Mouse (Mus musculus) adrenal gland, adult 8-10 months (tissue): ENCODE measurements around the gene Tbx6. TPM values are rescaled to one million over a fixed set of nuclear protein-coding genes. Genes with fewer than 3 reads are reported as not detected.
A peak's percentile ranks its signal among the peaks of the same experiment; 100 is the strongest.

Experiments
- DNase-seq: peaks from one replicate; pipeline ENCODE4 v3.0.0; 2022
- total RNA-seq, 4 experiments: library from RNA; stranded (reverse); gene quantifications; 2 replicates each; pipeline ENCODE4 v1.2.4; 2022

Tbx6 gene
- total RNA-seq, 4 experiments from 2014 or later = 0.35 to 0.74 (median 0.56) TPM; not detected in 1

DNA sequence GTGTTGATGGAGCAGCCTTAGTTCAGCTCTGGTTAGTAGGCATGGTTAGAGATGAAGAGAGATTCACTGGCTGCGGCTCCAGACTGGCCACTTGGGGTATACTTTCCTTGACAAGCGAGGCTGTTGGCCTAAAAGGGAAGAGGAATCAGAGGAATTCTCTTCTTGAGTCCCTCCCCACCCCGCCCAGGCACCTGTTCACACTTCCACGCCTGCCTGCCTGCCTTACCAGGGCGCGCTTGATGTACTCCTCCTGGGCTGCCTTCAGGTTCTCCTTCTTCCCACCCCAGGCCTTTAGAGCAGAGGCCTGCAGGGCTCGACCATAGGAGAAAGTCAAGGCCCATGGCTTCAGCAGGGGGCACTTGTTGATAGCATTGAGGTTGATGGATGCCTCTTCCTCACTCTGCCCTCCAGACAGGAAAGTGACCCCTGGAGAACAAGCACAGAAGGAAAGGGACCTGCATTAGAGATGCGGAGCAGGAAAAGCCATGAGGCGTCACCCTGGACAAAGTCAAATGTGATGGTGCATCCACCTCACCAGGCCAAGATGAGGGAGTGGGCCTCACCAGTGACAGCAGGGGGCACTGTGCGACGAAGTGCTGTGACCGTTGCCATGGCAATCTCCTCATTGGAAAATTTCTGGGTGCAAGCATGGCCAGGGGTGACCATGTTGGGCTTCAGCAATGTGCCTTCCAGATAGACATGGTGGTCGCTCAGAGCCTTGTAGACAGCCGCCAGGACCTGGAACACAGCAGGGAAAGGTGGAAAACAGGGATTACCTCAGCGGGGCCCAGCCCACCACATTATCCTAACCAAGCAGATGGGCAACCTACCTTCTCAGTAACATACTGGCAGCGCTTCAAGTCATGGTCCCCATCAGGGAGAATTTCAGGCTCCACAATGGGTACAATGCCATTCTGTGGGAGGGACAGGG lies 14.4 kb downstream of the Tbx6 start:
- no peak for DNase-seq

DNA sequence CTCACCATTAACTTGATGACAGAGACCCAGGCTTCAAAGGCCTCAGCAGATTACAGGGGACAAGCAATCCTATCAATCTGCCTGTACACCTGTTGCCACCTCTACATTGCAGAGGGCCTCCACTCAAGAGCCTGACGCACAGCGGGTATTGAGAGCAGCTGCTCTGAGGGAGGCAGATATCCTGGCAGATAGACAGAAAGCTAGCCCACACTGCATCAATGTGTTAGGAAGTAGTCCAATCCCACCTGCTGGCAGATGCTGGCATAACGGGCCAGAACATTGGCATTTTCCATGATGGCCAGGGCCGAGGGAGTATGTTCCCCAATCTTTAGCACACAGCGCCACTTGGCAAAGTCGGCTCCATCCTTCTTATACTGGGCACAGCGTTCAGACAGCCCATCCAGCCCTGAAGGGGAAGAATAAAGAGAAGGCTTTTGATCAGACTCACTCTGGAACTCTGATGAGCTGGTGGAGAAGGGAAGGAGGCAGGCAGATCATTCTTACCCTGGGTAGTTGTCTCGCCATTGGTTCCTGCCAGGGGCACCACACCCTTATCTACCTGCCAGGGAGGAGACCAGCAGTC lies 15.2 kb downstream of the Tbx6 start:
- no peak for DNase-seq

DNA sequence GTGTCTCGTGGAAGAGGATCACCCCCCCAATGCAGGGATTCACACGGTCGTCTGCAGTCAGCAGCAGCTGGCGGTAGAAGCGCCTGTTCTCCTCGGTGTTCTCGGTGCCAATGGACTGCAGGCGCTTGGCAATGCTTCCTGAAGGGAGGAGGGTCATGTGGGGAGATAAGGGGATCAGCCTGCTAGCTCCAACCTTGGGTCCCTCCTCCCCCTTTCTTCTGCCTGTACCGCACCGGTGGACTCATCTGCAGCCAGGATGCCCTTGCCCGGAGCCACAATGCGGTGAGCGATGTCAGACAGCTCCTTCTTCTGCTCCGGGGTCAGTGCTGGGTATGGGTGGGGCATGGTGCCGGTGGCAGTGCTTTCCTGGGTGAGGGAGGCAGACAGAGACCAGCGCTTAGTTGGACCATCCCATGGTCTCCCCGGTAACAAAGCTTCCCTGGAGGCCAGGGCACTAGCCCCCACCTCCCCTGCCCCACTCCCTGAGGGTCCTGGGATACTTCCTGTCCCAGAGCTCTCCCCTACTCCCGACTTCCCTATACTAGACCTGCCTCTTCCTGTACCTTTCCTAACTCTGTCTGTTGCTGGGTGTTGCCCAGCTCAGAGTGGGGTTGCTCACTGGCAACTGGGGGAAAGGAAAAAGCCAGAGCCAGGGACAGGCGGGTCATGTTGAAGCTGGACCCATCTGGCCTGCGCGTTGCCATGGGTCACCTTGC lies 16.3 kb downstream of the Tbx6 start, which contains the start of gene Fam57b:
TSS of gene Fam57b (plus strand) at position 258 of the 716 bp plus-strand sequence.
- DNase-seq = no peak

DNA sequence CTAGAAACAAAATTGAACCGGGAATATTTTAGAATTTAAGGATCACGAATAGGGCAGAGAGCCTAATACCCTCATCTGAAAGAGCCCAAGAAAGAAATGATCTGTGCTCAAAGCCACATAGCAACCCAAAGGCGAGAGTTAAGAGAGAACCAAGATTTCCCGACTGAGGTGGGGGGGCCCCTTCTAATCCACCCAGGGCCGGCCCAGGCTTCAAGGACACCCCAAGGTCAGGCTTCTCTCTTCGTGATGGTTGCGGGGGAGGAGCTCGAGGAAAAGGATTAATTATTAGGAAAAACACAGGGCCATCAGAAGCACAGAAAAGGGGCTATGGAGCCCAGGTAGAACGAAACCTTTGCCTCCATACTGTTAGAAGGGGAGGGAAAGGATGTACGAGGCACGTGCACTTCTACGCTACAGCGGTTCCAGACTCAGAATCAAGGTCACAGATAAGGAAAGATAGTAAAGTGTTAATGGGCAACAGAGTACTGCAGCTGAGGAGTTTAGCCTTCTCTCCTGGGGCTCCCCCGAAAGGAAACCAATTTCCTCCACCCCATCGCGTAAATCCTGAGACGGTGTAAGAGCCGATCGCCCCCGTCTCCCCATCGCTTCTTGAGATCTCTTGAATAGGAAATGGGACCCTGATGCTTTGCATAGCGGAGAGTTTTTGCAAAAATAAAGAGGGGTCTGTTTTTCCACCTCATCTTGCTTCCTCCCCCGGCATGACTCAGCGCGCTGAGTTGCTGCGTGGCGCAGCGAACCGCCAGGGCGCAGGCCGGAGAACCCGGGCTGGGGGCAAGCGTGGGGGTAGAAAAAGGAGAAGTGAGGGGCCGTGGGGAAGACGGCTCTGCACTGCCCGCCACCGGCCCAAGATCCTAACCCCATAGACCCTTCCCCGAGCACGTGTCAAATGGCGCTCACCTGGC lies 17.1 kb downstream of the Tbx6 start:
- DNase-seq = no peak

DNA sequence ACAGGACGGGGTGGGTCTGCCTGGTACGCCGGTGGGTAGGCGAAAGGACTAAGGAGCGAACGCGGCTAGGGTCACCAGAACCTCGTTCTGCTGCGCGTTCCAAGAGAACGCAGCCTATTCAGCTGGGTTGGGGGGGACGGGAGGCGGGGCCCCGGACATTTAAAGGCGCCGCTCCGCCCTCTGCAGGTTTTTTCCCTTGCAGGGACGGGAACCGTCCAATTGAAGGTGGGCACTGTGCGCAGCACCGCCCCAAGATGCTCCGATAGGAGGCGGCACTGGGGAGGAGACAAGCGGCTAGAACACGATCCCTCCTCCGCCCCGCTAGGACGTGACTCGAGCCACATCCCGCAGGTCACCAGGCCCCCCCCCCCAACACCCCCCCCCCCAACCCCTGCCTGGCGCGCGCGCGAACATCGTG lies 17.8 kb downstream of the Tbx6 start:
- peak; percentile 99 for DNase-seq

DNA sequence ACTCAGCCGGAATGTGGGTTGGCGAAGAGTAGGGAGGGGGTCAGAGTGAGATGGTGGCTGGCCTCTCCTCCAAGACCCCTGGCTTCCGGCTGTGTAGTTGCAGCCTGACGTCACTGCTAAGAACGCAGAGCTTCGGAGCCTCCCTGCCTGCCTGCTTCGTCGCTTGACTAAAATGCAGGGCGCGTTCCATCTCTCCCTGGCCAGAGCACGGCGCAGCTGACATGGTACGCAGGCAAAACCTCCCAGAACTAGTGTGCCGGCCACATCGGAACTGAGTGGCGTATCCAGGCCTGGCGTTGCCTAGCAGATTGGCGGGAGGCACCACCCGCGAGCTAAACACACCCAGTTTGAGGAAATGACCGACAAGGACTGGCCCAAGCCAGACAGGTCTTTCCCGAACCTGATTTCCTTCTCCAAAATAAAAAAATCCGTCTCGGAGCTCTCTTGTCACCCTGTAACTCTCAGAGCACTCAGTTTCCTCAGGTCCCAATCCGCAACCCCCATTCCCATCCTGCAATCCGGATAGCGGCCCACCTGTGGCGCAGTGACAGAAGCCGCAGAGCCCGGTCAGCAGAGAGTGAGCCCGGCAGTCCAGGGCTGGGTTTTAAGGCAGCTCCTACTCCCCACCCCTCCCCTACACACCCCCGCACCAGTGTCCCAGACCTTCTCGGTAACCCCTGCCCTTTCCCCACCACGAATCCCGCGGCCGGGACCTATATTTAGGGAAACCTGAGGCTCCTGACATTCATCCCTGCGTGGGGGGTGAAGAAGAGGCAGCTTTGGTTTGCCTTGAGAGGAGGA lies 18.4 kb downstream of the Tbx6 start:
- no peak for DNase-seq

DNA sequence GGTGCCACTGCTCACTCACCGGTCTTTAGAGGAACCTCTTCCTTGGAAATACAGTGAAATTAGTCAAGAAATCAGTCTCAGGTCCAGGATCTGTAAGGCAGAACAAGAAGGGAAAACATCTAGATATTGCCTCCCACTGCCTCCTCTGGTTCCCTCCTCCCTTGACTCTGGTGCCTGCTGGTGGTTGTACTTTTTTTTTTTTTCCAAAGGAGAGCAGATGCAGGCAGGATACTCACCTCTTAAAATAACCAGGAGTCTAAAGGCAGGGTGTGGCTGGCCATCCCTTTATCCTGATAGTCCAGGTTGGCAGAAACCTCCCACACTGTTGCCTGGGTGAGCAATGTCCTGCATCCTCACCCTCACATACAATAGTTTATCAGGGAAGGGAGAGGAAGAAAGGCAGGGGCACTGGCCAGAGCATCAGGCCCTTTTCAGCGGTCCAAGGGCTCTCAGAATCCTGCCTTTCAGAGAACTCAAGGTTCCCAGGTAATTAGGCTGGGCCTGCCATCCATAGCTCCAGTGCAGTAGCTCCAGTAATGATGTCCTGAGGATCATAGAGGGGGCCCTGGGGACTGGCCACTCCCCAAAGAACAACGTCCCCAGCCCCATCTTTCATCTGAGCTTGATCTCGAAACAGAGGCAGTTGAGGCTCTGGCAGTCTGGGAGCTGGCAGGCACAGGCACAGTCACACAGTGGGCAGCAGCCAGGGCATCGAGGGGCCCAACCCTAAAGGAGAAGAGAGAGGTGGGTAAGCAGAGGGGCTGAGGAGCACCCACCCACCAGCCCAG lies 19.2 kb downstream of the Tbx6 start:
- DNase-seq = no peak

DNA sequence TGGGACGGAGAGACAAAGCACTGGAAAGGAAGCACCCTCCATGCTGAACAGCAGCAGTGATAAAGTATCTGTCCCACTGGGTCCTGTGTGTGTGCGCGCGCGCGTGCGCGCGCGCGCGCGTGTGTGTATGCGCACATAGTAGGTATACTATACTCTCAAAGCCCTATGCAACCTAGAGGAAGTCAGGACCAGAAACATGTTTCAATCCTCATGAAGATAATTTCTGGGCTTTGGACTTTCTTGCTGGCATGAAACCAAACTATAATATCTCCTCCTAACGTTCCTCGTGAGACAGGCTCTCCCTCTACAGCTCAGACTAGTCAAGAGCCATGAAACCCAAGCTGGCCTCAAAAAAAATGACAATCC lies 19.8 kb downstream of the Tbx6 start:
- DNase-seq = no peak

DNA sequence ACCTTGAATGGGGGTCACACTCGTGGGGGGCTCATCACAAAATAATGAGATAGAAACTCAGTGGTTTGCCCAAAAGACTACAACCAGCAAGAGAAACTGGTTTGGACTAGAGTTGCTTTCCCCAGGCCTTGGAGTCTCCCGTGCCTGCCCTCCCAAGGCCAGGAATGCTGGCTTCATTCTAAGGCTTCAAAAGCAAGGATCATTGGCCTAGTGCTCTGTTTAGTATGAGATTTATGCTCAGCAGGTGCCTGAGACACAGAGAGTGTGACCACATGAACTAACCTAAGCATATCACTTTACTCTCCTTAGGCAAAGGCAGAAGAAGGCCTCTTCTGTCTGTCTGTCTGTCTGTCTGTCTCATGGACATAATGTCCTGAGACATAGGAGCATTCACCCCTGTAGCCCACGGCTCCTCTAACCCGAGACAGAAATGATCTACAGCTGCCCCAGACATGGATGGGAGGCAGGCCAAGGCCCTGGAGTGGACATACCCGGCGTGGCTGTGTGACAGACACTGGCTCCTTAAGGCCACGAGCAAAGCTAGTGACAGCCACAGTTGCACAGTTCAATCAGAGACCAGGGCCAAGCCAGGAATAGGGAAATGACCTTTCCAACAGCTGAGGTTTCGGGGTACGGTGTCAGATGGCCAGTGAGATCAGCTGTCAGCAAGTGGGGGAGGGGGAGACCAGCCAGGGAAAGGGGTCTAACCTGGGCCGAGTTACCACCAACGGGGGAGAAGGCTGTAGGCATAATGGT lies 21.0 kb downstream of the Tbx6 start:
- peak; percentile 62 for DNase-seq

DNA sequence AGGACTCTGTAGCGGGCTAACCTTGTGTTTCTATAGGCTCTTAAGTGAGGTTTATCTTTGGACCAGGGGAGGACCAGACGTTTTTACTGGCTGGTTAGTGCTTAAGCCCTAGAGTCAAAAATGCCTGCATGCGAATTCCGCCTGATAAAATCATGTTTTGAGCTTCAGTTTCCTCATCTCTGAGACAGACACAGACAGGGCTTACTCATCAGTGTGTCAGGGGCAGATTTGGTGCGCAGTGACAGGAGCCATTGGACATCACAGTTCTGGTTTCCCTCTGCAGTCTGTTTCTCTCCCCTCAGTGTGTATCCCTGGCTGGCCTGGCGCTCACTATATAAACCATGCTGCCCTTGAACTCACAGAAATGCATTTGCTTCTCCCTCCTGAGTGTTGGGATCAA lies 21.9 kb downstream of the Tbx6 start:
- peak; percentile 44 for DNase-seq

DNA sequence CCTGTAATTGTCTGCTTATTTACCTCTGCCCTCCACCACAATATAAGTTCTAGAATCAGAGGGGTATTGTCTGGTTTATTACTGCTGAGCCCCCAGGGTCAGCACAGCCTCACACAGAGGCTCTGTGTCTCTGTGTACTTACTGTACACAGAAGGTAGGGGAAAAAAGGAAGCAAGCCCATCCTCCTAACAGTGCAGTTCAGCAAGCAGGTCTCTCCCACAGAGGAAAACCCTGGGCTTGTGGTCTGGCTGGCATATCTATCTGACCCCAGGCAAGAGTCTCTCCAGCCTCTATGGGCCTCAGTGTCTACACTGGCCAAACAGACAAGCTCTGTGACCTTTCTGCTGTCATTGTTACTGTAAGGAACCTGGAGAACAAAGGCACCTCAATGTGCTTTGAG lies 22.5 kb downstream of the Tbx6 start:
- DNase-seq = no peak

DNA sequence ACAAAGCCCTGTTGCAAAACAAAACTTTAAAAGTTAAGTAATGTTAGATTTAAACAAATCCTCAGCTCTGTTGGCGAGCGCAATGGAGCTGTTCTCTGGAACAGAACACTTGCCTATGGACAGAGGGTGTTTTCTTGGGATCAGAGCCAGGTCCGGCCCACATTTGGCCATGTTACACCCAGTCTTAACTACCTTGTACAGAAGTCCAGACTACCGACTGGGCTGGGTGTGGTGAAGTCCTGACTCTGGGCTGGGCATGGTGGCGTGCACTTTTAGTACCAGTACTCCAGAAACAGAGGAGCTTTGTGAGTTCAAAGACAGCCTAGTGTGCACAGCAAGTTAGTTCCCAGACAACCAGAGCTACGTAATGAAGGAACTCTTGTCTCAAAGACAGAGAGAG lies 25.7 kb downstream of the Tbx6 start:
- DNase-seq = no peak

DNA sequence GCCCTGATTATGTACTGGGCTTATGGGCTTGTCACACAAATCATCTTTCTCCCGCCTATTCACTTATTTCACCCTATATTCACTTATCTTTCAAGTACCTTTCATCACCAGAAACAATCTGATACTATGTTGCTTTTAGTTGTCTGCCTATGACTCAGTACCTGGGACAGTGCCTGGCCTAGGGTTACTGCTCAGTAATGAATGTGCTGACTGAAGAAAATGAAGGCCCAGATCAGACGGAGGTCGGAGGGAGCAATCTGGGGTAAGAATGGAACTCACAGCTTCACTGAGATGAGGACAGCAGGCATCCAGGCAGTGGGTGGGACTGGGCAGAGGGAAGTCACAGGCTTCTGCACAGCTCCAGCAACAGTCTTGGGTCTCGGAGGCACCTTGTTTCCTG lies 26.1 kb downstream of the Tbx6 start:
- no peak for DNase-seq

DNA sequence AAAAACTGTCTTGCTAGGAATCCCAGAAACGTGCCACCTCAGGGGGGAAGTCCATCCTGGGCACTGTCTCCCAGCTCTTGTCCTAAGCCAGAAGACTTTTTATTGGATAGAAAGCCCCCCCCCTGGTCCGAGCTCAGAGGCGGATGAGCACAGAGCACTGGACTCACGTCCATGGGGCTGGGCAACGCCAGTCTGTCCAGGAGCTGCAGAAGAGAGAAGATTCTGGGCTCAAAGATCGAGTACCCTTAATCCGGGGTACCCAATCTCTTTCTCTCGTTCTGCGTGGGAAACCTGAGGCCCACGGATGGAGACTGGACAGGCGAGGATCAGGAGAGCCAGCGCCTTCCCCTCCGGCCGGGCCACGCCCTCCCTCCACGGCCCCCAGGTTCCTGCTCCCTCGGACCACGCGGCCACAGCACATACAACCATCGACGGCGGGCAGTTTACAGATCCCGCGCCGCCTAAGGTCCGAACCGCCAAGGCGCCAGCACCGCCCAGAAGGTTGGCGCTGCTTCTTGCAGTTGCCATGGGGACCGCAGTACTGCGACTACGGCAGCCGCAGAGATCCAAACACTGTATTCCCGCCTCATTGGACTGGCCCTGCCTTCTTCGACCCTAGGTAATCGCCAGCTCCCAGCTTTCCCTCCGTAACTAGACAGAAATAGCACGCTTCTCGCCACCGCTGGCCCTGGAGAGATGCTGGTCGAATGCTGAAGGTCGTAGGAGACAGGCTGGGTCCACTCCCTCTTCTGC lies 27.6 kb downstream of the Tbx6 start:
- peak; percentile 86 for DNase-seq

DNA sequence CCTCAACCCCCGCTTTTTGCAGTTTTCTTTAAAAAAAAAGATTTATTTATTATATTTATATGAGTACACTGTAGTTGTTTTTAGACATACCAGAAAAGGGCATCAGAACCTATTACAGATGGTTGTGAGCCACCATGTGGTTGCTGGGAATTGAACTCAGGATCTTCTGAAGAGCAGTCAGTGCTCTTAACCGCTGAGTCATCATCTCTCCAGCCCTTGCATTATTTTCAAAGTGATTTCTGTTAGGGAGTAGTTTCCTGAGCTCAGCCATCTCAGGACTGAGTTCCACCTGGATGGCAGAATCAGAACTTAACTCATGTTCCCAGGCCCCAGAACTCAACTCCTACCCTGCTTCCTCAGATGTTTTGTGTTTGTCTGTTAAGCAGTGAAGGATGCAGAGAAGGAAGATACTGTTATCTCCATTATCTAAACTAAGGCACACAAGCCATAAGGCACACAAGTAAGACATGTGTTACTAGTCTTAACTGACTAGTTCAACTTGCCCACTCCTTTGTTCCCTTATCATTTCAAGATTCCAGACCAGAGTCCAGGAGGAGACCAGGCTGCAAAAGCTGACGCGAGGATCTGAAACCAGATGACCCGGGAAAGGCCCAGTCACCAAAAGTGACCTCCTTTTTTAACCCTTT lies 28.6 kb downstream of the Tbx6 start:
- no peak for DNase-seq

DNA sequence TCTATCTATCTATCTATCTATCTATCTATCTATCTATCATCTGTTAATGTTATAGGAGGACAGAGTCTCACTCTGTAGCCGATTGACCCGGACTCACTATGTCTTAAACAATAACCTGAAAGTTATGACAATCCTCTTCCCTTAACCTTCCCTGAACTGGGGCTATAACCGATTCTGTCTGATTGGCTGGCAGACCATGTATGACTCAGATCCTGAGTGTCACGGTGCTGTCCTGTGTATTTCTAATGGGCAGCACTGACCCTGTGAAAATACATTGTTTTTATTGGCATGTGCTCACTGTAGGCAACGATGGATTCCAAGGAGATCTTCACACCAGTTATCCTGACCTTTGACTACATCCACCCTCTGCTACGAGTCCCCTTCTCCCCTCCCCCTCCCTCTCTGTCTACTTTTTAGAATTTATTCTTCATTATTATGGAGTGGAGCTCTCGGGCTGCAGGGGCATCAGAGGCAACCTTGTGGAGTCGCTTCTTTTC lies 34.5 kb downstream of the Tbx6 start:
- no peak for DNase-seq

DNA sequence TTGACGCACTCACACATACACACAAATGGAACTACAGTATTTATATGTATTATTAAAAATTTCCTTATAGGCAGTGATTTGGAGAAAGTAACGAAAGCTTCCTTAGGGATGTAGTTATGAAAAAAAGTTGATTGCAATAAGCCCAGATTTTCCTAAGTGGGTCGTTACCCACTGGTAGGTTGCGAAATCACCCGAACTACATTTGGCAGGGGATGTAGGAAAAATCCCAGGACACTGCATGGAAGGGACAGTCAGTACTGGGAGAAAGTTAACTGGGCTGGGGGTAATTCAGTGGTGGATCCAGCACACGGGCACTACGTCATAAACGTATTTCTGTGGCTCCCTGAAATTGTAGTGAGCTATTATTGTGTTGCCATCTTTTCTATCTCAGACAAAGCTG lies 35.2 kb downstream of the Tbx6 start:
- no peak for DNase-seq

DNA sequence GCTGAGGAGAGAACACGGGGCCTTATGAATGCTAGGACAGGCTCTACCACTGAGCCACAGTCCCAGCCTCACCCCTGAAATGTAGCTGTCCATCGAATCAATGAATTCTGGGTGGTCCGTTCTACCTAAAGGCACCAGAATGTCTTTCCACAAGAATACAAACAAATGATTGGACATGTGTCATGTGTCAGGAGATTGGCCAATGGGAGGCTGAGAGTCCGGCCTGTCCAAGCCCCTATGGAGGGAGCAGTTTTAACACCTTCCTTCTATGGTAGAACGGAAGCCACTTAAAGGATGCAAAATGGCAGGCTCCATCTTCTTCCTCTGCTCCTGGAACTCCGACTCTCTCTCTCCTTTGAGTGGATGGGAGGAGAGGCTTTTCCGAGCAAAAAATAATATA lies 36.3 kb downstream of the Tbx6 start:
- no peak for DNase-seq
